Mouse (Mus musculus): Measurements from ENCODE around the gene Dusp15. TPM values are rescaled to one million over a fixed set of nuclear protein-coding genes. Genes with fewer than 3 reads are reported as not detected.

Dusp15 gene
- polyA plus RNA-seq (2015; fragmentation: Nextera tagmentation; extraction: Ambion mirVana): 10.3 and 13.5 TPM in 2 replicates

GRCm38 (mm10) chr2:152951065-152951849 is at the start of gene Dusp15:
Gene Dusp15, minus strand, starts transcription at chr2:152951698.
- Histone ChIP-seq H3K27me3 (peaks cover 10% of the 10 kb centered on the region; the same call in 1 of the 2 replicates), H3K9me3 (no peaks in the 10 kb centered on the region), H3K27ac (replicated peaks) (peak within 1 kb of the TSS; percentile 85), H3K9ac (peak within 1 kb of the TSS; percentile 85), H3K4me1 (replicated peaks) (peaks cover 29% of the 10 kb centered on the region), H3K4me3 (peak within 1 kb of the TSS; percentile 81), H3K36me3 (no peaks in the 10 kb centered on the region), H3K4me2 (peak within 1 kb of the TSS; percentile 95)
- under 1% methylated on average over 51 of the region's 54 CpGs for WGBS
- ATAC-seq (ENCODE audit: low FRiP score, low read depth): peak; percentile 83

GRCm38 (mm10) chr2:152997046-152997445 is 45.5 kb upstream of the Dusp15 start:
- Histone ChIP-seq H3K9ac (no peak overlapping the region), H3K4me3 (no peak overlapping the region), H3K27me3 (no peaks in the 10 kb centered on the region), H3K36me3 (no peaks in the 10 kb centered on the region), H3K27ac (replicated peaks) (no peak overlapping the region), H3K4me2 (no peak overlapping the region), H3K9me3 (no peaks in the 10 kb centered on the region), H3K4me1 (replicated peaks) (no peaks in the 10 kb centered on the region)
- ATAC-seq (ENCODE audit: low FRiP score, low read depth): no peak
- 70% methylated on average over 4 of the region's 4 CpGs for WGBS

- Histone ChIP-seq H3K9ac (no peak overlapping the region), H3K27me3 (no peaks in the 10 kb centered on the region), H3K9me3 (no peaks in the 10 kb centered on the region), H3K4me2 (no peak overlapping the region), H3K27ac (replicated peaks) (no peak overlapping the region), H3K4me3 (no peak overlapping the region), H3K4me1 (replicated peaks) (no peaks in the 10 kb centered on the region), H3K36me3 (no peaks in the 10 kb centered on the region)
- WGBS: 92% methylated on average over 9 of the region's 9 CpGs
- no peak for ATAC-seq (ENCODE audit: low FRiP score, low read depth)
Measured at GRCm38 (mm10) chr2:152991529-152991928, 40.0 kb upstream of the Dusp15 start.

- Histone ChIP-seq H3K4me1 (replicated peaks) (peaks cover 5% of the 10 kb centered on the region; the same call in 1 of the 2 replicates), H3K4me3 (no peak overlapping the region), H3K9ac (no peak overlapping the region), H3K27ac (replicated peaks) (no peak overlapping the region), H3K4me2 (no peak overlapping the region), H3K9me3 (no peaks in the 10 kb centered on the region), H3K36me3 (no peaks in the 10 kb centered on the region), H3K27me3 (no peaks in the 10 kb centered on the region)
- 13% methylated on average over 1 of the region's 1 CpGs for WGBS
- ATAC-seq (ENCODE audit: low FRiP score, low read depth): peak; percentile 62; the same call in 1 of the 2 replicates
Measured at GRCm38 (mm10) chr2:152985582-152985981, 34.1 kb upstream of the Dusp15 start.

GRCm38 (mm10) chr2:152976991-152977390 is 25.5 kb upstream of the Dusp15 start:
- Histone ChIP-seq H3K27me3 (no peaks in the 10 kb centered on the region), H3K9me3 (no peaks in the 10 kb centered on the region), H3K4me2 (no peak overlapping the region), H3K4me3 (no peak overlapping the region), H3K4me1 (replicated peaks) (no peaks in the 10 kb centered on the region), H3K36me3 (no peaks in the 10 kb centered on the region), H3K9ac (no peak overlapping the region), H3K27ac (replicated peaks) (no peak overlapping the region)
- ATAC-seq (ENCODE audit: low FRiP score, low read depth): no peak
- WGBS: 48% methylated on average over 3 of the region's 3 CpGs

GRCm38 (mm10) chr2:152965555-152965954 is 14.1 kb upstream of the Dusp15 start:
- H3K36me3 ChIP-seq: no peaks in the 10 kb centered on the region
- H3K9me3 ChIP-seq: no peaks in the 10 kb centered on the region
- no peak overlapping the region for H3K27ac ChIP-seq (replicated peaks)
- no peaks in the 10 kb centered on the region; the same call in 1 of the 2 replicates for H3K4me1 ChIP-seq (replicated peaks)
- no peak overlapping the region for H3K9ac ChIP-seq
- H3K4me3 ChIP-seq: no peak overlapping the region
- no peaks in the 10 kb centered on the region for H3K27me3 ChIP-seq
- no peak for ATAC-seq (ENCODE audit: low FRiP score, low read depth)
- WGBS: 69% methylated on average over 4 of the region's 4 CpGs
- no peak overlapping the region for H3K4me2 ChIP-seq

- no peaks in the 10 kb centered on the region for H3K27me3 ChIP-seq
- no peaks in the 10 kb centered on the region; the same call in 1 of the 2 replicates for H3K4me1 ChIP-seq (replicated peaks)
- H3K9ac ChIP-seq: no peak within 1 kb of the TSS
- H3K36me3 ChIP-seq: no peaks in the 10 kb centered on the region
- no peak within 1 kb of the TSS for H3K27ac ChIP-seq (replicated peaks)
- WGBS: 3% methylated on average over 34 of the region's 34 CpGs
- H3K4me3 ChIP-seq: peak within 1 kb of the TSS; percentile 42
- H3K4me2 ChIP-seq: peak within 1 kb of the TSS; percentile 75
- peak; percentile 96 for ATAC-seq (ENCODE audit: low FRiP score, low read depth)
- no peaks in the 10 kb centered on the region for H3K9me3 ChIP-seq
Measured at GRCm38 (mm10) chr2:152962091-152962793, 10.7 kb upstream of the Dusp15 start, which contains the start of gene Ttll9. Gene Ttll9, plus strand, starts transcription at chr2:152962485.

- WGBS: 82% methylated on average over 3 of the region's 3 CpGs
- Histone ChIP-seq H3K4me2 (no peak overlapping the region), H3K27ac (replicated peaks) (no peak overlapping the region), H3K4me1 (replicated peaks) (no peaks in the 10 kb centered on the region; the same call in 1 of the 2 replicates), H3K9ac (no peak overlapping the region), H3K27me3 (0 out of 2 replicates have a peak, but pooled peaks cover 11% of the 10 kb centered on the region), H3K4me3 (no peak overlapping the region), H3K9me3 (no peaks in the 10 kb centered on the region), H3K36me3 (no peaks in the 10 kb centered on the region)
- ATAC-seq (ENCODE audit: low FRiP score, low read depth): no peak
Measured at GRCm38 (mm10) chr2:152958116-152958515, 6.6 kb upstream of the Dusp15 start.

GRCm38 (mm10) chr2:152951850-152952720 is 587 bp upstream of the Dusp15 start:
- peak overlapping the region; percentile 85 for H3K27ac ChIP-seq (replicated peaks)
- H3K27me3 ChIP-seq: 0 out of 2 replicates have a peak, but pooled peaks cover 11% of the 10 kb centered on the region
- no peaks in the 10 kb centered on the region for H3K9me3 ChIP-seq
- H3K4me1 ChIP-seq (replicated peaks): peaks cover 25% of the 10 kb centered on the region
- no peaks in the 10 kb centered on the region for H3K36me3 ChIP-seq
- 7% methylated on average over 13 of the region's 13 CpGs for WGBS
- peak overlapping the region; percentile 95 for H3K4me2 ChIP-seq
- peak overlapping the region; percentile 81 for H3K4me3 ChIP-seq
- peak; percentile 24 for ATAC-seq (ENCODE audit: low FRiP score, low read depth)
- peak overlapping the region; percentile 85 for H3K9ac ChIP-seq

- Histone ChIP-seq H3K27me3 (peaks cover 11% of the 10 kb centered on the region), H3K4me3 (peak overlapping the region; percentile 81), H3K36me3 (no peaks in the 10 kb centered on the region), H3K9me3 (no peaks in the 10 kb centered on the region), H3K4me1 (replicated peaks) (peaks cover 29% of the 10 kb centered on the region), H3K4me2 (peak overlapping the region; percentile 95), H3K9ac (peak overlapping the region; percentile 85), H3K27ac (replicated peaks) (no peak overlapping the region)
- peak; percentile 23; the same call in 1 of the 2 replicates for ATAC-seq (ENCODE audit: low FRiP score, low read depth)
- 38% methylated on average over 11 of the region's 11 CpGs for WGBS
Measured at GRCm38 (mm10) chr2:152950358-152951064, 987 bp downstream of the Dusp15 start.

- Histone ChIP-seq H3K4me1 (replicated peaks) (peaks cover 33% of the 10 kb centered on the region), H3K36me3 (no peaks in the 10 kb centered on the region), H3K9ac (no peak overlapping the region), H3K4me2 (no peak overlapping the region), H3K27me3 (peaks cover 27% of the 10 kb centered on the region), H3K4me3 (no peak overlapping the region), H3K27ac (replicated peaks) (no peak overlapping the region), H3K9me3 (no peaks in the 10 kb centered on the region)
- WGBS: 87% methylated on average over 5 of the region's 5 CpGs
- ATAC-seq (ENCODE audit: low FRiP score, low read depth): no peak
Measured at GRCm38 (mm10) chr2:152948438-152949020, 3.0 kb downstream of the Dusp15 start.
